10 mouse cellular contexts compared by ENCODE assay signal in genomic region chr16:18379338-18380001, GRCm38 (mm10). TPM values are rescaled to one million over a fixed set of nuclear protein-coding genes. Genes with fewer than 3 reads are reported as not detected.
DNase-seq lines count a peak whose midpoint lies in the region; ATAC-seq and TF ChIP-seq lines count a peak whose summit lies in the region.
"Had no signal": no experiment of that assay in that cellular context is flagged by ENCODE, and none has a peak within 500 bp of the region (broad histone marks: within the 10 kb centered on the region; RNA-seq: fewer than 3 reads in every experiment).

No protein-coding gene starts in this region.

- H3K4me1 ChIP-seq in stomach, embryonic 16.5 days (ENCODE audit: control insufficient read depth, insufficient read depth, low read length) = peaks cover 31% of the 10 kb centered on the region
- H3K4me1 ChIP-seq in stomach, postnatal 0 days (replicated peaks; ENCODE audit: control insufficient read depth, insufficient read depth) = no peaks in the 10 kb centered on the region
- H3K4me1 ChIP-seq in neural tube, embryonic 15.5 days = peaks cover 57% of the 10 kb centered on the region
- peaks cover 10% of the 10 kb centered on the region for H3K4me1 ChIP-seq in thymus, adult 2 months (replicated peaks; ENCODE audit: control insufficient read depth, insufficient read depth, low read length)

- no peaks in the 10 kb centered on the region for H3K9me3 ChIP-seq in stomach, embryonic 16.5 days (replicated peaks; ENCODE audit: control insufficient read depth, low read length)
- H3K9me3 ChIP-seq in stomach, postnatal 0 days (ENCODE audit: control insufficient read depth, low read length) = no peaks in the 10 kb centered on the region
- H3K9me3 ChIP-seq in neural tube, embryonic 15.5 days (replicated peaks) = no peaks in the 10 kb centered on the region

- DNase-seq in adrenal gland, postnatal 10 days = peak; percentile 14
- DNase-seq in adrenal gland, adult 2 months = no peak
- DNase-seq in stomach, postnatal 0 days (ENCODE audit: low spot score) = no peak
- DNase-seq in kidney, postnatal 10 days = peak; percentile 50
- no peak for DNase-seq in thymus, adult 2 months
- no peak for DNase-seq in urinary bladder, adult 2 months (ENCODE audit: low spot score)
- DNase-seq: adrenal gland, postnatal 36 days had no signal

- peak overlapping the region; percentile 38; the same call in 1 of the 2 replicates for H3K9ac ChIP-seq in stomach, embryonic 16.5 days (ENCODE audit: low read length)
- no peak overlapping the region for H3K9ac ChIP-seq in stomach, postnatal 0 days (ENCODE audit: low read length)
- H3K9ac ChIP-seq in neural tube, embryonic 15.5 days (replicated peaks) = no peak overlapping the region

- no peaks in the 10 kb centered on the region for H3K36me3 ChIP-seq in stomach, embryonic 16.5 days (ENCODE audit: control insufficient read depth, insufficient read depth, low read length)
- H3K36me3 ChIP-seq in stomach, postnatal 0 days (ENCODE audit: control insufficient read depth, insufficient read depth, low read length) = no peaks in the 10 kb centered on the region
- no peaks in the 10 kb centered on the region for H3K36me3 ChIP-seq in neural tube, embryonic 15.5 days
- no peaks in the 10 kb centered on the region for H3K36me3 ChIP-seq in thymus, adult 2 months (ENCODE audit: control insufficient read depth, insufficient read depth, low read length)

- WGBS in stomach, embryonic 16.5 days = 79% methylated on average over 8 of the region's 8 CpGs
- WGBS in stomach, postnatal 0 days = 86% methylated on average over 8 of the region's 8 CpGs
- 55% methylated on average over 8 of the region's 8 CpGs for WGBS in neural tube, embryonic 15.5 days
- 93% methylated on average over 8 of the region's 8 CpGs for WGBS in thymus, adult 2 months

- no peak overlapping the region for H3K4me3 ChIP-seq in stomach, embryonic 16.5 days (replicated peaks; ENCODE audit: low read length)
- H3K4me3 ChIP-seq in stomach, postnatal 0 days (ENCODE audit: low read depth, low read length) = no peak overlapping the region
- no peak overlapping the region for H3K4me3 ChIP-seq in neural tube, embryonic 15.5 days (replicated peaks)
- no peak overlapping the region for H3K4me3 ChIP-seq in thymus, adult 2 months (ENCODE audit: control insufficient read depth, insufficient read depth, low read length)

- no peak for TF ChIP-seq EP300 in stomach, postnatal 0 days (optimal IDR thresholded peaks at IDR 0.05)

- H3K27me3 ChIP-seq in stomach, embryonic 16.5 days (ENCODE audit: control insufficient read depth, insufficient read depth, low read length) = no peaks in the 10 kb centered on the region
- H3K27me3 ChIP-seq in stomach, postnatal 0 days (ENCODE audit: control insufficient read depth, insufficient read depth, low read length) = no peaks in the 10 kb centered on the region
- H3K27me3 ChIP-seq in neural tube, embryonic 15.5 days (replicated peaks) = no peaks in the 10 kb centered on the region
- H3K27me3 ChIP-seq in thymus, adult 2 months (ENCODE audit: control insufficient read depth, insufficient read depth, low read length) = no peaks in the 10 kb centered on the region

- TF ChIP-seq CTCF in stomach, postnatal 0 days (IDR thresholded peaks at IDR 0.05; ENCODE audit: low read depth) = no peak
- TF ChIP-seq CTCF in thymus, adult 2 months (IDR thresholded peaks at IDR 0.05; ENCODE audit: borderline replicate concordance, control insufficient read depth, extremely low read depth, insufficient read depth, low read length, poor library complexity) = no peak

- no peak overlapping the region for H3K4me2 ChIP-seq in stomach, embryonic 16.5 days (ENCODE audit: low read depth, low read length)
- H3K4me2 ChIP-seq in stomach, postnatal 0 days (replicated peaks; ENCODE audit: low read depth) = no peak overlapping the region
- no peak overlapping the region for H3K4me2 ChIP-seq in neural tube, embryonic 15.5 days
- H3K4me2 ChIP-seq: liver, embryonic 11.5 days had no signal

- ATAC-seq in stomach, embryonic 16.5 days (ENCODE audit: insufficient read depth, low FRiP score) = peak; percentile 5; the same call in 1 of the 2 replicates
- ATAC-seq in stomach, postnatal 0 days (ENCODE audit: low FRiP score, low TSS enrichment) = no peak
- ATAC-seq in neural tube, embryonic 15.5 days (ENCODE audit: low FRiP score) = peak; percentile 29; the same call in 1 of the 2 replicates

- H3K27ac ChIP-seq in stomach, embryonic 16.5 days (ENCODE audit: low read length) = no peak overlapping the region
- H3K27ac ChIP-seq in stomach, postnatal 0 days (replicated peaks) = no peak overlapping the region; the same call in 1 of the 2 replicates
- H3K27ac ChIP-seq in neural tube, embryonic 15.5 days (replicated peaks) = peak overlapping the region; percentile 76
- no peak overlapping the region for H3K27ac ChIP-seq in thymus, adult 2 months (ENCODE audit: control insufficient read depth, insufficient read depth, low read length)

- TF ChIP-seq POLR2A in thymus, adult 2 months (IDR thresholded peaks at IDR 0.05; ENCODE audit: control insufficient read depth, extremely low read depth, insufficient read depth, low read length, poor library complexity) = no peak

RNA-seq across cellular contexts. Expression of gene Arvcf, which starts 31.5 kb away (rescaled TPM):
- 10 to 100 TPM; 29.4 to 39.2 TPM for total RNA-seq in adrenal gland, postnatal 10 days (2021)
- 10 to 100 TPM; 33.4 to 48.9 TPM for total RNA-seq in adrenal gland, adult 2 months (2021)
- 54.2 and 59.1 TPM in 2 replicates for polyA plus RNA-seq in adrenal gland, adult 2 months (2012; rRNA removed)
- polyA plus RNA-seq in stomach, embryonic 16.5 days (2015; fragmentation: Nextera tagmentation; extraction: Ambion mirVana) = 25.3 and 26.0 TPM in 2 replicates
- polyA plus RNA-seq in stomach, postnatal 0 days (2015; fragmentation: Nextera tagmentation; extraction: Ambion mirVana) = 7.8 and 8.7 TPM in 2 replicates
- polyA plus RNA-seq in neural tube, embryonic 15.5 days (2015; fragmentation: Nextera tagmentation; extraction: Ambion mirVana) = 71.2 and 72.5 TPM in 2 replicates
- 52.3 and 56.0 TPM in 2 replicates for polyA plus RNA-seq in thymus, adult 2 months (2012; rRNA removed)
- polyA plus RNA-seq in urinary bladder, adult 2 months (2012; rRNA removed) = 15.6 and 17.3 TPM in 2 replicates

RNA-seq across cellular contexts. Expression of gene Tango2, which starts 31.6 kb away (rescaled TPM):
- 10 to 100 TPM; 32.8 to 37.0 TPM for total RNA-seq in adrenal gland, postnatal 10 days (2021)
- total RNA-seq in adrenal gland, adult 2 months (2021) = 10 to 100 TPM; 36.1 to 37.1 TPM
- 40.6 and 51.1 TPM in 2 replicates for polyA plus RNA-seq in adrenal gland, adult 2 months (2012; rRNA removed)
- 27.6 and 32.7 TPM in 2 replicates for polyA plus RNA-seq in stomach, embryonic 16.5 days (2015; fragmentation: Nextera tagmentation; extraction: Ambion mirVana)
- 16.2 and 16.9 TPM in 2 replicates for polyA plus RNA-seq in stomach, postnatal 0 days (2015; fragmentation: Nextera tagmentation; extraction: Ambion mirVana)
- polyA plus RNA-seq in neural tube, embryonic 15.5 days (2015; fragmentation: Nextera tagmentation; extraction: Ambion mirVana) = 98.7 and 115 TPM in 2 replicates
- 53.7 and 67.3 TPM in 2 replicates for polyA plus RNA-seq in thymus, adult 2 months (2012; rRNA removed)
- 36.6 and 43.0 TPM in 2 replicates for polyA plus RNA-seq in urinary bladder, adult 2 months (2012; rRNA removed)

RNA-seq across cellular contexts. Expression of gene Txnrd2, which starts 46.7 kb away (rescaled TPM):
- total RNA-seq in adrenal gland, postnatal 10 days (2021) = 10 to 100 TPM; 61.5 to 62.8 TPM
- total RNA-seq in adrenal gland, adult 2 months (2021) = 10 to 100 TPM; 73.3 TPM
- 50.3 and 64.6 TPM in 2 replicates for polyA plus RNA-seq in adrenal gland, adult 2 months (2012; rRNA removed)
- 19.2 and 23.7 TPM in 2 replicates for polyA plus RNA-seq in stomach, embryonic 16.5 days (2015; fragmentation: Nextera tagmentation; extraction: Ambion mirVana)
- polyA plus RNA-seq in stomach, postnatal 0 days (2015; fragmentation: Nextera tagmentation; extraction: Ambion mirVana) = 16.2 and 16.8 TPM in 2 replicates
- 28.3 and 30.9 TPM in 2 replicates for polyA plus RNA-seq in neural tube, embryonic 15.5 days (2015; fragmentation: Nextera tagmentation; extraction: Ambion mirVana)
- polyA plus RNA-seq in thymus, adult 2 months (2012; rRNA removed) = 10.6 and 10.7 TPM in 2 replicates
- polyA plus RNA-seq in urinary bladder, adult 2 months (2012; rRNA removed) = 16.5 and 21.5 TPM in 2 replicates

RNA-seq across cellular contexts. Expression of gene Comt, which starts 47.2 kb away (rescaled TPM):
- total RNA-seq in adrenal gland, postnatal 10 days (2021) = 100 to 1,000 TPM; 131 to 148 TPM
- 100 to 1,000 TPM; 203 to 288 TPM for total RNA-seq in adrenal gland, adult 2 months (2021)
- 407 and 432 TPM in 2 replicates for polyA plus RNA-seq in adrenal gland, adult 2 months (2012; rRNA removed)
- 105 and 119 TPM in 2 replicates for polyA plus RNA-seq in stomach, embryonic 16.5 days (2015; fragmentation: Nextera tagmentation; extraction: Ambion mirVana)
- polyA plus RNA-seq in stomach, postnatal 0 days (2015; fragmentation: Nextera tagmentation; extraction: Ambion mirVana) = 95.1 and 99.6 TPM in 2 replicates
- 117 and 128 TPM in 2 replicates for polyA plus RNA-seq in neural tube, embryonic 15.5 days (2015; fragmentation: Nextera tagmentation; extraction: Ambion mirVana)
- polyA plus RNA-seq in thymus, adult 2 months (2012; rRNA removed) = 104 and 108 TPM in 2 replicates
- polyA plus RNA-seq in urinary bladder, adult 2 months (2012; rRNA removed) = 169 and 205 TPM in 2 replicates

Comparison
In these comparisons a context has a peak if more than half of its experiments do, and no peak if none do; other contexts are left out.
1. DNase-seq: peak in adrenal gland, postnatal 10 days (single experiment) and kidney, postnatal 10 days (single experiment); none in adrenal gland, adult 2 months (single experiment), stomach, postnatal 0 days (single experiment), thymus, adult 2 months (single experiment) and urinary bladder, adult 2 months (single experiment).